Mouse (Mus musculus) olfactory bulb, adult 2 months (tissue): ENCODE data around the gene Plbd2.

Experiments
- CTCF ChIP-seq: fragments of 200-500 bp; IDR thresholded peaks from 2 replicates; pipeline ENCODE4 v1.5.1; 2012; ENCODE audit warnings: low read depth, mild to moderate bottlenecking, low read length, moderate library complexity; ENCODE audit not compliant: insufficient read depth
- POLR2A ChIP-seq: fragments of 200-500 bp; IDR thresholded peaks from 2 replicates; pipeline ENCODE4 v1.6.1; 2012; ENCODE audit warnings: mild to moderate bottlenecking, low read depth, low read length, moderate library complexity; ENCODE audit not compliant: insufficient read depth

GRCm38 (mm10) chr5:120440733-120441132 is 62.7 kb downstream of the Plbd2 start:
- TF ChIP-seq CTCF = peak; percentile 59
- TF ChIP-seq POLR2A = no peak
